Mouse (Mus musculus) C2C12 (cell line): ENCODE results near the gene Relb. TPM values are rescaled to one million over a fixed set of nuclear protein-coding genes. Genes with fewer than 3 reads are reported as not detected.

Experiments
- H3K27me3 ChIP-seq: one replicate; pipeline ENCODE4 v1.6.1; 2011; ENCODE audit not compliant: control insufficient read depth, insufficient read depth, insufficient read length
- H3K36me3 ChIP-seq: one replicate; pipeline ENCODE4 v1.6.1; 2011; ENCODE audit not compliant: control insufficient read depth, insufficient read depth
- H3K4me3 ChIP-seq: one replicate; pipeline ENCODE4 v1.5.1; 2011; ENCODE audit warnings: mild to moderate bottlenecking, control low read depth; ENCODE audit not compliant: poor library complexity, insufficient read depth, severe bottlenecking
- H3K79me2 ChIP-seq: one replicate; pipeline ENCODE4 v1.6.1; 2011; ENCODE audit not compliant: control insufficient read depth, insufficient read depth
- H3K79me3 ChIP-seq: one replicate; pipeline ENCODE4 v1.6.1; 2011; ENCODE audit warnings: low read depth, control low read depth
- H3ac ChIP-seq: one replicate; pipeline ENCODE3; 2011; ENCODE audit warnings: low read depth; ENCODE audit not compliant: control insufficient read depth, insufficient read length
- CEBPB ChIP-seq: IDR thresholded peaks from one replicate; pipeline ENCODE4 v1.6.1; 2011; ENCODE audit warnings: low read depth, mild to moderate bottlenecking, control low read depth, moderate library complexity
- CTCF ChIP-seq: IDR thresholded peaks from one replicate; pipeline ENCODE4 v1.5.1; 2011; ENCODE audit not compliant: control insufficient read depth, insufficient read depth, insufficient read length
- FOSL1 ChIP-seq: IDR thresholded peaks from one replicate; pipeline ENCODE4 v1.8.0; 2011; ENCODE audit warnings: mild to moderate bottlenecking, low read length; ENCODE audit not compliant: poor library complexity, insufficient read depth, severe bottlenecking
- MAX ChIP-seq: IDR thresholded peaks from one replicate; pipeline ENCODE4 v1.6.1; 2011; ENCODE audit warnings: mild to moderate bottlenecking, control low read depth
- MYOD1 ChIP-seq: IDR thresholded peaks from one replicate; pipeline ENCODE4 v1.6.1; 2011; ENCODE audit warnings: low read depth; ENCODE audit not compliant: control insufficient read depth, insufficient read length
- MYOG ChIP-seq: IDR thresholded peaks from one replicate; pipeline ENCODE4 v1.6.1; 2011; ENCODE audit not compliant: control insufficient read depth, insufficient read length; ENCODE audit errors: extremely low read depth
- USF1 ChIP-seq: IDR thresholded peaks from one replicate; pipeline ENCODE4 v1.6.1; 2011; ENCODE audit warnings: low read depth, mild to moderate bottlenecking, control low read depth, moderate library complexity
- polyA plus RNA-seq: library from polyadenylated mRNA; unstranded; fragments of >200 nt; fragmentation: generic; extraction: Trizol; gene quantifications from one replicate; pipeline ENCODE4 v1.2.1, GENCODE M21; 2012; ENCODE audit warnings: missing spikeins

The Relb gene
- polyA plus RNA-seq, 1 experiment: 11.1 TPM

DNA sequence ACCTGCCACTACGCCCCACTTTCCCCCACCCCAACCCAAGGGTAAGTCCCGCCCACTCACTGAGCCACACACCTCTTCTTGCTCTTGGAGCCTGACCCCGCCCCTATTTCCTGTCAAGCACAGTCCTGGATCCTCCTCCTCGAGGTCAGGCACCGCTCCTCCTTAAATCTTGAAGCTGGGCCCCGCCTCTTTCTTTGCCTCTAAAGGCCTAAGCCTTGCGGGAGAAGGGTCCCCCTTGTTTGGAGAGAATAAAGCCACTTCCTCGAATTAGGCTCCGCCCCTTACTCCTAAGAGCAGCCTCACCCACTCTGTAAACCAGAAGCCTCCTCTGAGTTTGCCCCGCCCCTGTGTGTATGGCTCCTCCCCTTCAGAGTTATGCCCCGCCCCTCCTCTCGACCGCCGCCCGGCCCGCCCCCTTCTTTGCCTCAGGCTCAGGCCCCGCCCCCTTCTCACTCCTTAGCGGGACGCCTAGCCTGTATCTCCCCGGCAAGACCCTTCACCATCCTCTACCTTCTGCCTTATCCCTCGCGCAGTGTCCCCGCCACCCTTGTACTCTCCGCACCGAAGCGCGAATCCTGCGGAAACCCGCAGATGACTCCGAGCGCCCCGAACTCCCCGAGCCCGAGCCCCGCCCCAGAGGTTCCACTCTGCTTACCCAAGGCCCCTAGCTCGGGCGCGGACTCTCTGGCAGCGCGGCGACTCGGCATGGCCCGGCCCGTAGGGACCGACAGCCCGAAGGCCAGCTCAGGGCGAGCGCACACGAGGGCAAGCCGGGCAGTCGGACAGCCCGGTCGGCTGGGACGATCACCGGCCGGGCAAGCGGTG, 490 bp downstream of the Relb start:
- Histone ChIP-seq H3K27me3 (no peaks in the 10 kb centered on the region), H3K79me3 (no peaks in the 10 kb centered on the region), H3K4me3 (peak overlapping the region; percentile 45), H3K79me2 (no peaks in the 10 kb centered on the region), H3K36me3 (peaks cover 3% of the 10 kb centered on the region), H3ac (peak overlapping the region; percentile 92)
- no peak for TF ChIP-seq FOSL1
- no peak for TF ChIP-seq MYOD1
- no peak for TF ChIP-seq USF1
- TF ChIP-seq MAX: no peak
- TF ChIP-seq CTCF: no peak
- no peak for TF ChIP-seq MYOG
- TF ChIP-seq CEBPB: no peak

DNA sequence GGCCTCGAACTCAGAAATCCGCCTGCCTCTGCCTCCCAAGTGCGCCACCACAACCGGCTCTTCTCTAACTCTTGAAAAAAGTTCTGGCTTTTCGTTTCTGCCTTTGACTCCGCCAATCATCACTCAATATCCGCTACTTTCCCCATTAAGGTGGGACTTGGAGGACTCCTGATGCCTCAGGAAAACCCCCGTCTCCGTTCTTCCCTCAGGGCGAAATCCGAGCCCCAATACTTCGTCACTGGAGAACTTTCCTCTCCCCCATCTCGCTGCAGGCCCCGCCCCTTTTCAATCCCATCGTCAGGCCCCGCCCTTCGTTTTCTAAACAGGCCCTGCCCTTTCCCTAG, 1.1 kb downstream of the Relb start:
- no peaks in the 10 kb centered on the region for H3K36me3 ChIP-seq
- H3ac ChIP-seq: no peak overlapping the region
- no peak for TF ChIP-seq FOSL1
- TF ChIP-seq CEBPB: no peak
- TF ChIP-seq USF1: no peak
- TF ChIP-seq MAX: no peak
- no peak for TF ChIP-seq MYOD1
- no peak for TF ChIP-seq MYOG
- no peak for TF ChIP-seq CTCF
- no peaks in the 10 kb centered on the region for H3K27me3 ChIP-seq
- H3K79me3 ChIP-seq: no peaks in the 10 kb centered on the region
- H3K79me2 ChIP-seq: no peaks in the 10 kb centered on the region
- H3K4me3 ChIP-seq: no peak overlapping the region

DNA sequence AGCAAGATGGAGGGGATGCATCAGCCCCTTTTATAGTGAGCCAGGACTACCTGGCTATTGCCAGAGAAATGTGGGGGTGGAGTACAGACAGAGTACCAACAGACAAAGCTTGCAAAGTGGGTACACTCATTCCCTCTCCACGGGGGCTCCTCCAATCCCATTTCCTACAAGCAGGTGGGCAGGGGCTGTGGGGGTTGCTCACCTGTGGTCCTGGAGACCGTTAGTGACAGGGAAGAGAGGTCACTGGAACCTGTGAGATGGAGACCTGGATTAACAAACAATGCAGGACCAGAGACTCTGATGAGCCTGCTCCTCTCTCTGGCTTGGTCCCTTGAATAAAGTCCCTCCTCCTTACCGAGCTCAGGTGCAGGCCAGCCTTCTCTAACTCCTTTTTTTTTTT, 1.5 kb downstream of the Relb start:
- no peak for TF ChIP-seq USF1
- no peak for TF ChIP-seq MAX
- no peak for TF ChIP-seq FOSL1
- no peak for TF ChIP-seq MYOG
- no peak for TF ChIP-seq MYOD1
- no peak for TF ChIP-seq CTCF
- TF ChIP-seq CEBPB: no peak
- H3K27me3 ChIP-seq: no peaks in the 10 kb centered on the region

DNA sequence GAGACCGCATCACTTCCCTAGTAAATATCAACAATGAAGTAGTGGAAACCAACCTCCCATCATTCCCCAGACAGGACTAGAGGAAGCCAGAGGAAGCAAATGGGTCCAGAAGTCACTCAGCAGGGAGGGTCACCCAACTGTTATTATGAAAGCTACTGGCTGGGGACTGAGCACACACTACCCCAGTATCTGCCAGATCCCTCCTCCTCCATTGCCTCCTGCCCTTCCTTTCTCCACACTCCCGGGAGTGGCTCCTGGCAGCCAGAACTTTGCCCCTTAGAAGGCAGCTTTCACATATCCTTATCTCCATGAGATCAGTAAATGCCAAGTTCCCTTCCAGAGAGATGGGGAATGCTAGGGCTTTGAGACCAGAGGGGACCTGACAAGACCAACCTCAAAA, 5.8 kb downstream of the Relb start:
- H3K79me3 ChIP-seq: no peaks in the 10 kb centered on the region
- H3K36me3 ChIP-seq: no peaks in the 10 kb centered on the region
- H3K79me2 ChIP-seq: no peaks in the 10 kb centered on the region
- no peak overlapping the region for H3K4me3 ChIP-seq
- H3ac ChIP-seq: no peak overlapping the region
- TF ChIP-seq CEBPB (no peak), USF1 (no peak), MAX (no peak), FOSL1 (no peak), MYOD1 (no peak), MYOG (no peak), CTCF (no peak)
- H3K27me3 ChIP-seq: no peaks in the 10 kb centered on the region

More for the DNA sequence above, 1.5 kb downstream of the Relb start:
- H3K79me2 ChIP-seq: no peaks in the 10 kb centered on the region
- H3K79me3 ChIP-seq: no peaks in the 10 kb centered on the region
- no peak overlapping the region for H3ac ChIP-seq
- no peak overlapping the region for H3K4me3 ChIP-seq
- H3K36me3 ChIP-seq: no peaks in the 10 kb centered on the region

DNA sequence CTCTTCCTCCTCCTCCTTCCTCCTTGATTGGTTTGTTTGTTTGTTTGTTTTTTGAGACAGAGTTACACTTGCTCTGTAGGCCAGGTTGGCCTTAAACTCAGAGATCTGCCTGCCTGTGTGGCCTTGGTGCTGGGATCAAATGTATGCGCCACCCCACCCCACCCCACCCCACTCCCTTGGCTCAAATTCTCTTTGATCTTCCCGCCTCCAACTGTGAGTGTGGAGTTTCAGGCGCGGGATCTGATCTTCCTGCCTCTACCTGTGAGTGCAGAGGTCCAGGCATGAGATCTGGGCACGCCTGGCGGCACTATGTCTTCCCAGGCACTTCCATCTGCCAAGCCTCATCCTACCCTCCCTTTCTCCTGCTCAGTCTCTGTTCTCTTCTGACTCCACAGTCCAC, 7.0 kb downstream of the Relb start:
- no peak overlapping the region for H3K4me3 ChIP-seq
- H3K79me3 ChIP-seq: no peaks in the 10 kb centered on the region
- H3K36me3 ChIP-seq: no peaks in the 10 kb centered on the region
- H3K79me2 ChIP-seq: no peaks in the 10 kb centered on the region
- no peak overlapping the region for H3ac ChIP-seq
- TF ChIP-seq MYOD1: no peak
- no peak for TF ChIP-seq MAX
- TF ChIP-seq MYOG: no peak
- TF ChIP-seq CTCF: no peak
- TF ChIP-seq FOSL1: no peak
- TF ChIP-seq USF1: no peak
- TF ChIP-seq CEBPB: no peak
- H3K27me3 ChIP-seq: no peaks in the 10 kb centered on the region

DNA sequence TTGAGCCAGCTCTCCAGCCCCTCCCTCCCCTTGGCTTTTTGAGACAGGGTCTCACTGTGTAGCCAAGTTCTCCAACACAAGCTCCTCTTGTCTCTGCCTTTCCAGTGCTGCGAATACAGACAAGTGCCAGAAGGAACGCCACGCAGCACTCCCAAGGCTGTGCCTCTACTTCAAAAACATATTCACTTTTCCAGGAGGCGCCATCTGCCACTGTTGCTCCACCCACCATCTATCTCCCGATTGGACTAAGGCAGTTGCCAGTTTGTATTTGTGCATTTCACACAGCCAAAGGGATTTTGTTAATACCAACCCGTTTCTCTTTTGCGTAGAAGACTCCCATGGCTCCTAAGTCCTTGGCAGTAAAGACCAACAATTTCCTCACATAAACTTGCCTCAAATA, 8.4 kb downstream of the Relb start:
- Histone ChIP-seq H3K79me2 (no peaks in the 10 kb centered on the region), H3ac (no peak overlapping the region), H3K36me3 (no peaks in the 10 kb centered on the region), H3K4me3 (no peak overlapping the region), H3K27me3 (no peaks in the 10 kb centered on the region), H3K79me3 (no peaks in the 10 kb centered on the region)
- no peak for TF ChIP-seq MYOD1
- no peak for TF ChIP-seq CTCF
- no peak for TF ChIP-seq FOSL1
- TF ChIP-seq MYOG: no peak
- TF ChIP-seq USF1: no peak
- TF ChIP-seq MAX: no peak
- TF ChIP-seq CEBPB: no peak
